Mouse (Mus musculus): ENCODE measurements around the gene Adcy3. TPM values are rescaled to one million over a fixed set of nuclear protein-coding genes. Genes with fewer than 3 reads are reported as not detected.

Adcy3 gene
- polyA plus RNA-seq, 1 experiment from 2014 or later, result 6.9 TPM

GRCm38 (mm10) chr12:4188171-4189059 lies 55.5 kb downstream of the Adcy3 start:
- peak; percentile 84 for ATAC-seq (ENCODE audit: low read depth)

GRCm38 (mm10) chr12:4189060-4189447 lies 56.2 kb downstream of the Adcy3 start:
- Histone ChIP-seq H3K27me3 (no peaks in the 10 kb centered on the region), H3K9me3 (no peaks in the 10 kb centered on the region), H3K4me1 (replicated peaks) (peaks cover 19% of the 10 kb centered on the region), H3K4me2 (no peak overlapping the region), H3K36me3 (no peaks in the 10 kb centered on the region), H3K9ac (no peak overlapping the region), H3K4me3 (no peak overlapping the region), H3K27ac (replicated peaks) (no peak overlapping the region)
- no peak for ATAC-seq (ENCODE audit: low read depth)
- 33% methylated on average over 5 of the region's 5 CpGs for WGBS

More at GRCm38 (mm10) chr12:4188171-4189059, 55.5 kb downstream of the Adcy3 start:
- Histone ChIP-seq H3K4me3 (no peak overlapping the region), H3K4me2 (no peak overlapping the region), H3K9me3 (no peaks in the 10 kb centered on the region), H3K27ac (replicated peaks) (peak overlapping the region; percentile 56), H3K27me3 (no peaks in the 10 kb centered on the region), H3K9ac (no peak overlapping the region), H3K36me3 (no peaks in the 10 kb centered on the region), H3K4me1 (replicated peaks) (peaks cover 19% of the 10 kb centered on the region)
- 33% methylated on average over 14 of the region's 14 CpGs for WGBS

- H3K4me2 ChIP-seq, result no peak overlapping the region
- no peak overlapping the region for H3K27ac ChIP-seq (replicated peaks)
- no peaks in the 10 kb centered on the region for H3K27me3 ChIP-seq
- 0 out of 2 replicates have a peak, but pooled peaks cover 3% of the 10 kb centered on the region for H3K36me3 ChIP-seq
- H3K9me3 ChIP-seq, result no peaks in the 10 kb centered on the region
- 70% methylated on average over 6 of the region's 6 CpGs for WGBS
- no peak for ATAC-seq (ENCODE audit: low read depth)
- no peak overlapping the region for H3K4me3 ChIP-seq
- H3K9ac ChIP-seq, result no peak overlapping the region
- H3K4me1 ChIP-seq (replicated peaks), result peaks cover 19% of the 10 kb centered on the region
These were observed 59.6 kb downstream of the Adcy3 start for GRCm38 (mm10) chr12:4192514-4192913.

- Histone ChIP-seq H3K4me3 (no peak overlapping the region), H3K36me3 (0 out of 2 replicates have a peak, but pooled peaks cover 3% of the 10 kb centered on the region), H3K27ac (replicated peaks) (no peak overlapping the region; the same call in 1 of the 2 replicates), H3K4me2 (no peak overlapping the region), H3K9ac (no peak overlapping the region), H3K4me1 (replicated peaks) (peaks cover 17% of the 10 kb centered on the region), H3K27me3 (no peaks in the 10 kb centered on the region), H3K9me3 (no peaks in the 10 kb centered on the region)
- 67% methylated on average over 10 of the region's 10 CpGs for WGBS
- ATAC-seq (ENCODE audit: low read depth), result no peak
These were observed 60.3 kb downstream of the Adcy3 start for GRCm38 (mm10) chr12:4193025-4193740.

GRCm38 (mm10) chr12:4194643-4195042 lies 61.7 kb downstream of the Adcy3 start:
- no peaks in the 10 kb centered on the region for H3K9me3 ChIP-seq
- H3K4me2 ChIP-seq, result no peak overlapping the region
- H3K36me3 ChIP-seq, result peaks cover 12% of the 10 kb centered on the region; the same call in 1 of the 2 replicates
- H3K27ac ChIP-seq (replicated peaks), result no peak overlapping the region
- H3K4me1 ChIP-seq (replicated peaks), result peaks cover 11% of the 10 kb centered on the region
- H3K27me3 ChIP-seq, result no peaks in the 10 kb centered on the region
- no peak overlapping the region for H3K9ac ChIP-seq
- WGBS, result 92% methylated on average over 14 of the region's 14 CpGs
- ATAC-seq (ENCODE audit: low read depth), result no peak
- no peak overlapping the region for H3K4me3 ChIP-seq

GRCm38 (mm10) chr12:4198702-4199101 lies 65.8 kb downstream of the Adcy3 start:
- H3K9ac ChIP-seq, result no peak overlapping the region
- H3K9me3 ChIP-seq, result no peaks in the 10 kb centered on the region
- no peaks in the 10 kb centered on the region; the same call in 1 of the 2 replicates for H3K4me1 ChIP-seq (replicated peaks)
- no peak for ATAC-seq (ENCODE audit: low read depth)
- H3K27ac ChIP-seq (replicated peaks), result no peak overlapping the region
- peaks cover 23% of the 10 kb centered on the region; the same call in 1 of the 2 replicates for H3K36me3 ChIP-seq
- 93% methylated on average over 4 of the region's 4 CpGs for WGBS
- H3K4me2 ChIP-seq, result no peak overlapping the region
- H3K4me3 ChIP-seq, result no peak overlapping the region
- no peaks in the 10 kb centered on the region for H3K27me3 ChIP-seq

- Histone ChIP-seq H3K36me3 (peaks cover 26% of the 10 kb centered on the region; the same call in 1 of the 2 replicates), H3K9me3 (no peaks in the 10 kb centered on the region), H3K27ac (replicated peaks) (no peak overlapping the region), H3K4me2 (no peak overlapping the region), H3K27me3 (no peaks in the 10 kb centered on the region), H3K9ac (no peak overlapping the region), H3K4me1 (replicated peaks) (no peaks in the 10 kb centered on the region), H3K4me3 (no peak overlapping the region)
- WGBS, result 93% methylated on average over 11 of the region's 11 CpGs
- ATAC-seq (ENCODE audit: low read depth), result no peak
These were observed 66.4 kb downstream of the Adcy3 start for GRCm38 (mm10) chr12:4199271-4199670.

- Histone ChIP-seq H3K27ac (replicated peaks) (no peak overlapping the region), H3K4me3 (no peak overlapping the region), H3K36me3 (peaks cover 38% of the 10 kb centered on the region), H3K9ac (no peak overlapping the region), H3K9me3 (no peaks in the 10 kb centered on the region), H3K27me3 (no peaks in the 10 kb centered on the region), H3K4me2 (no peak overlapping the region), H3K4me1 (replicated peaks) (no peaks in the 10 kb centered on the region)
- 83% methylated on average over 13 of the region's 13 CpGs for WGBS
- ATAC-seq (ENCODE audit: low read depth), result no peak
These were observed 68.7 kb downstream of the Adcy3 start for GRCm38 (mm10) chr12:4201454-4202200.

- WGBS, result 97% methylated on average over 4 of the region's 4 CpGs
- H3K36me3 ChIP-seq, result peaks cover 44% of the 10 kb centered on the region
- H3K9me3 ChIP-seq, result no peaks in the 10 kb centered on the region
These were observed 69.3 kb downstream of the Adcy3 start for GRCm38 (mm10) chr12:4202206-4202605.

GRCm38 (mm10) chr12:4206106-4206505 lies 73.2 kb downstream of the Adcy3 start:
- no peaks in the 10 kb centered on the region for H3K4me1 ChIP-seq (replicated peaks)
- H3K9ac ChIP-seq, result no peak overlapping the region
- no peak overlapping the region for H3K27ac ChIP-seq (replicated peaks)
- no peak overlapping the region for H3K4me2 ChIP-seq
- no peaks in the 10 kb centered on the region for H3K9me3 ChIP-seq
- no peak overlapping the region for H3K4me3 ChIP-seq
- WGBS, result 93% methylated on average over 11 of the region's 11 CpGs
- peaks cover 56% of the 10 kb centered on the region for H3K36me3 ChIP-seq
- no peaks in the 10 kb centered on the region for H3K27me3 ChIP-seq
- ATAC-seq (ENCODE audit: low read depth), result no peak

More at GRCm38 (mm10) chr12:4202206-4202605, 69.3 kb downstream of the Adcy3 start:
- H3K27me3 ChIP-seq, result no peaks in the 10 kb centered on the region
- no peaks in the 10 kb centered on the region for H3K4me1 ChIP-seq (replicated peaks)
- no peak overlapping the region for H3K4me2 ChIP-seq
- H3K27ac ChIP-seq (replicated peaks), result no peak overlapping the region
- ATAC-seq (ENCODE audit: low read depth), result no peak
- no peak overlapping the region for H3K4me3 ChIP-seq
- no peak overlapping the region for H3K9ac ChIP-seq

GRCm38 (mm10) chr12:4208405-4209133 lies 75.7 kb downstream of the Adcy3 start:
- WGBS, result 78% methylated on average over 15 of the region's 15 CpGs
- Histone ChIP-seq H3K4me1 (replicated peaks) (no peaks in the 10 kb centered on the region), H3K4me2 (no peak overlapping the region), H3K27me3 (no peaks in the 10 kb centered on the region), H3K9me3 (no peaks in the 10 kb centered on the region), H3K36me3 (peaks cover 73% of the 10 kb centered on the region), H3K27ac (replicated peaks) (no peak overlapping the region), H3K4me3 (no peak overlapping the region), H3K9ac (no peak overlapping the region)
- ATAC-seq (ENCODE audit: low read depth), result peak; percentile 61; the same call in 1 of the 2 replicates
